Mouse (Mus musculus) kidney, embryonic 16.5 days (tissue): ENCODE data around the gene Zfp839. TPM values are rescaled to one million over a fixed set of nuclear protein-coding genes. Genes with fewer than 3 reads are reported as not detected.
"Not testable (repeated sequence)": the region's sequence is repeated elsewhere in the genome, so short reads cannot be mapped to it uniquely, and the experiment has no call there.

Source experiments
- ATAC-seq: fragments of 200-750 bp; cut with Nextera tagmentation; 2 replicates; pipeline ENCODE4 v1.8.0; 2017; ENCODE audit warnings: moderate TSS enrichment; ENCODE audit not compliant: low FRiP score, low TSS enrichment
- H3K27ac ChIP-seq: fragments of 300-500 bp; sonication (generic); 2 replicates; pipeline ENCODE4 v1.5.1; 2014; ENCODE audit warnings: low read length
- H3K27me3 ChIP-seq: fragments of 300-500 bp; sonication (generic); 2 replicates; pipeline ENCODE4 v1.6.1; 2014; ENCODE audit warnings: low read length, control low read depth, mixed read lengths; ENCODE audit not compliant: insufficient read depth
- H3K36me3 ChIP-seq: fragments of 300-500 bp; sonication (generic); 2 replicates; pipeline ENCODE4 v1.6.1; 2014; ENCODE audit warnings: low read length, control low read depth, mixed read lengths; ENCODE audit not compliant: insufficient read depth
- H3K4me1 ChIP-seq: fragments of 300-500 bp; sonication (generic); 2 replicates; pipeline ENCODE4 v1.6.1; 2014; ENCODE audit warnings: low read length, control low read depth, mixed read lengths; ENCODE audit not compliant: insufficient read depth
- H3K4me2 ChIP-seq: fragments of 300-500 bp; sonication (generic); replicated peaks from 2 replicates; pipeline ENCODE4 v1.6.1; 2014; ENCODE audit warnings: low read depth, low read length
- H3K4me3 ChIP-seq: fragments of 300-500 bp; sonication (generic); 2 replicates; pipeline ENCODE4 v1.5.1; 2014; ENCODE audit warnings: mild to moderate bottlenecking, low read length
- H3K9ac ChIP-seq: fragments of 300-500 bp; sonication (generic); replicated peaks from 2 replicates; pipeline ENCODE4 v1.6.1; 2014; ENCODE audit warnings: low read length
- H3K9me3 ChIP-seq: fragments of 300-500 bp; sonication (generic); 2 replicates; pipeline ENCODE4 v1.6.1; 2016; ENCODE audit warnings: low read length, control low read depth
- WGBS: fragments of 180-500 bp; shearing (Covaris S2); extraction: QIAGEN DNeasy Blood & Tissue Kit; methylation state at CpG from one replicate; pipeline ENCODE4 v1.1.7; 2014; 5-methylcytosine and 5-hydroxymethylcytosine counted together
- polyA plus RNA-seq: library from polyadenylated mRNA; unstranded; fragments of >200 nt; fragmentation: Nextera tagmentation; extraction: Ambion mirVana; gene quantifications from 2 replicates; pipeline ENCODE4 v1.2.1, GENCODE M21; 2015

Zfp839 gene
- polyA plus RNA-seq, 1 experiment from 2014 or later = 6.4 TPM

- H3K4me1 ChIP-seq = peaks cover 13% of the 10 kb centered on the region
- H3K36me3 ChIP-seq = peaks cover 13% of the 10 kb centered on the region
- no peak for ATAC-seq
- no peaks in the 10 kb centered on the region for H3K9me3 ChIP-seq
- peak overlapping the region; percentile 89; the same call in 1 of the 2 replicates for H3K9ac ChIP-seq
- no peaks in the 10 kb centered on the region for H3K27me3 ChIP-seq
- 79% methylated on average over 12 of the region's 12 CpGs for WGBS
- no peak overlapping the region for H3K27ac ChIP-seq
- peak overlapping the region; percentile 78 for H3K4me2 ChIP-seq
- peak overlapping the region; percentile 79 for H3K4me3 ChIP-seq
Measured at GRCm38 (mm10) chr12:110851414-110851813, 1.4 kb downstream of the Zfp839 start.

- no peak overlapping the region for H3K4me3 ChIP-seq
- H3K27me3 ChIP-seq = no peaks in the 10 kb centered on the region
- no peak for ATAC-seq
- peaks cover 13% of the 10 kb centered on the region for H3K36me3 ChIP-seq
- no peak overlapping the region for H3K4me2 ChIP-seq
- WGBS = 92% methylated on average over 1 of the region's 1 CpGs
- H3K4me1 ChIP-seq = peaks cover 12% of the 10 kb centered on the region
- H3K9me3 ChIP-seq = no peaks in the 10 kb centered on the region
- H3K27ac ChIP-seq = no peak overlapping the region
- no peak overlapping the region for H3K9ac ChIP-seq
Measured at GRCm38 (mm10) chr12:110851923-110852322, 1.9 kb downstream of the Zfp839 start.

GRCm38 (mm10) chr12:110854786-110855737 lies 5.0 kb downstream of the Zfp839 start:
- H3K36me3 ChIP-seq = peaks cover 19% of the 10 kb centered on the region
- no peak for ATAC-seq
- 86% methylated on average over 32 of the region's 32 CpGs for WGBS

GRCm38 (mm10) chr12:110857196-110857595 lies 7.1 kb downstream of the Zfp839 start:
- no peak overlapping the region for H3K4me3 ChIP-seq
- no peak overlapping the region for H3K4me2 ChIP-seq
- H3K36me3 ChIP-seq = peaks cover 28% of the 10 kb centered on the region
- no peak overlapping the region for H3K9ac ChIP-seq
- no peak for ATAC-seq
- H3K9me3 ChIP-seq = no peaks in the 10 kb centered on the region
- 52% methylated on average over 7 of the region's 7 CpGs for WGBS
- H3K27ac ChIP-seq = no peak overlapping the region
- H3K27me3 ChIP-seq = no peaks in the 10 kb centered on the region
- 0 out of 2 replicates have a peak, but pooled peaks cover 5% of the 10 kb centered on the region for H3K4me1 ChIP-seq

More at GRCm38 (mm10) chr12:110854786-110855737, 5.0 kb downstream of the Zfp839 start:
- Histone ChIP-seq H3K4me2 (no peak overlapping the region), H3K9ac (no peak overlapping the region; the same call in 1 of the 2 replicates), H3K4me1 (peaks cover 17% of the 10 kb centered on the region), H3K9me3 (no peaks in the 10 kb centered on the region), H3K4me3 (no peak overlapping the region), H3K27ac (no peak overlapping the region), H3K27me3 (no peaks in the 10 kb centered on the region)

- ATAC-seq, H3K9me3 ChIP-seq, H3K4me2 ChIP-seq, H3K27me3 ChIP-seq, H3K27ac ChIP-seq, H3K4me1 ChIP-seq, H3K4me3 ChIP-seq, H3K9ac ChIP-seq: not testable (repeated sequence)
- WGBS = 94% methylated on average over 15 of the region's 15 CpGs
- peaks cover 34% of the 10 kb centered on the region for H3K36me3 ChIP-seq
Measured at GRCm38 (mm10) chr12:110858681-110859080, 8.6 kb downstream of the Zfp839 start.

- Histone ChIP-seq H3K4me3 (no peak overlapping the region), H3K36me3 (peaks cover 41% of the 10 kb centered on the region), H3K27me3 (no peaks in the 10 kb centered on the region), H3K9ac (no peak overlapping the region), H3K4me2 (no peak overlapping the region), H3K27ac (no peak overlapping the region), H3K4me1 (0 out of 2 replicates have a peak, but pooled peaks cover 5% of the 10 kb centered on the region), H3K9me3 (no peaks in the 10 kb centered on the region)
- ATAC-seq = no peak
Measured at GRCm38 (mm10) chr12:110860293-110860692, 10.2 kb downstream of the Zfp839 start.

GRCm38 (mm10) chr12:110861256-110861655 lies 11.2 kb downstream of the Zfp839 start:
- no peak for ATAC-seq
- Histone ChIP-seq H3K9me3 (no peaks in the 10 kb centered on the region), H3K36me3 (peaks cover 32% of the 10 kb centered on the region), H3K9ac (no peak overlapping the region), H3K4me1 (0 out of 2 replicates have a peak, but pooled peaks cover 5% of the 10 kb centered on the region), H3K27ac (no peak overlapping the region), H3K27me3 (no peaks in the 10 kb centered on the region), H3K4me2 (no peak overlapping the region), H3K4me3 (no peak overlapping the region)
- WGBS = 43% methylated on average over 7 of the region's 7 CpGs

GRCm38 (mm10) chr12:110864008-110864407 lies 14.0 kb downstream of the Zfp839 start:
- Histone ChIP-seq H3K9ac (no peak overlapping the region), H3K4me2 (no peak overlapping the region), H3K27ac (no peak overlapping the region), H3K27me3 (no peaks in the 10 kb centered on the region), H3K9me3 (no peaks in the 10 kb centered on the region), H3K4me3 (no peak overlapping the region), H3K4me1 (no peaks in the 10 kb centered on the region), H3K36me3 (peaks cover 41% of the 10 kb centered on the region)
- ATAC-seq = no peak
- 91% methylated on average over 6 of the region's 6 CpGs for WGBS

- H3K9ac ChIP-seq = no peak overlapping the region
- H3K4me3 ChIP-seq = no peak overlapping the region
- H3K27ac ChIP-seq = no peak overlapping the region
- no peaks in the 10 kb centered on the region for H3K9me3 ChIP-seq
- H3K27me3 ChIP-seq = no peaks in the 10 kb centered on the region
- ATAC-seq = no peak
- WGBS = 90% methylated on average over 5 of the region's 6 CpGs
- no peaks in the 10 kb centered on the region for H3K4me1 ChIP-seq
- H3K36me3 ChIP-seq = peaks cover 37% of the 10 kb centered on the region
- H3K4me2 ChIP-seq = no peak overlapping the region
Measured at GRCm38 (mm10) chr12:110865571-110865970, 15.5 kb downstream of the Zfp839 start.

GRCm38 (mm10) chr12:110865989-110866388 lies 15.9 kb downstream of the Zfp839 start:
- H3K4me1 ChIP-seq = no peaks in the 10 kb centered on the region

More at GRCm38 (mm10) chr12:110865989-110866388, 15.9 kb downstream of the Zfp839 start:
- no peak overlapping the region for H3K9ac ChIP-seq
- ATAC-seq = no peak
- H3K36me3 ChIP-seq = peaks cover 39% of the 10 kb centered on the region
- H3K27me3 ChIP-seq = no peaks in the 10 kb centered on the region
- H3K4me3 ChIP-seq = no peak overlapping the region
- H3K9me3 ChIP-seq = no peaks in the 10 kb centered on the region
- no peak overlapping the region for H3K27ac ChIP-seq
- 83% methylated on average over 10 of the region's 10 CpGs for WGBS
- no peak overlapping the region for H3K4me2 ChIP-seq
